Mouse (Mus musculus) intestine, embryonic 14.5 days (tissue): ENCODE results near the gene Fry. TPM values are rescaled to one million over a fixed set of nuclear protein-coding genes. Genes with fewer than 3 reads are reported as not detected.
A peak's percentile ranks its signal among the peaks of the same experiment; 100 is the strongest.

Experiments
- ATAC-seq: fragments of 200-750 bp; cut with Nextera tagmentation; replicated peaks from 2 replicates; pipeline ENCODE4 v1.8.0; 2017; ENCODE audit warnings: low read depth, moderate number of reproducible peaks, moderate TSS enrichment, moderate library complexity; ENCODE audit not compliant: low FRiP score, low TSS enrichment
- DNase-seq: peaks from one replicate; pipeline ENCODE4 v3.0.0-alpha.2; 2018; ENCODE audit warnings: low spot score
- H3K27ac ChIP-seq: fragments of 300-500 bp; sonication (generic); 2 replicates; pipeline ENCODE4 v1.5.1; 2014; ENCODE audit warnings: low read depth, mild to moderate bottlenecking, control low read depth
- H3K27me3 ChIP-seq: fragments of 300-500 bp; sonication (generic); replicated peaks from 2 replicates; pipeline ENCODE4 v1.6.1; 2014; ENCODE audit warnings: low read length, control low read depth; ENCODE audit not compliant: control insufficient read depth, insufficient read depth
- H3K36me3 ChIP-seq: fragments of 300-500 bp; sonication (generic); 2 replicates; pipeline ENCODE4 v1.6.1; 2014; ENCODE audit warnings: low read length, control low read depth; ENCODE audit not compliant: control insufficient read depth, insufficient read depth
- H3K4me1 ChIP-seq: fragments of 300-500 bp; sonication (generic); replicated peaks from 2 replicates; pipeline ENCODE4 v1.6.1; 2014; ENCODE audit warnings: low read length, control low read depth, mixed read lengths; ENCODE audit not compliant: control insufficient read depth, insufficient read depth
- H3K4me2 ChIP-seq: fragments of 300-500 bp; sonication (generic); 2 replicates; pipeline ENCODE4 v1.6.1; 2014; ENCODE audit warnings: low read length
- H3K4me3 ChIP-seq: fragments of 300-500 bp; sonication (generic); 2 replicates; pipeline ENCODE4 v1.5.1; 2014; ENCODE audit warnings: low read depth, low read length, control low read depth, mixed read lengths
- H3K9ac ChIP-seq: fragments of 300-500 bp; sonication (generic); 2 replicates; pipeline ENCODE4 v1.6.1; 2014; ENCODE audit warnings: mild to moderate bottlenecking, low read length
- H3K9me3 ChIP-seq: fragments of 300-500 bp; sonication (generic); 2 replicates; pipeline ENCODE4 v1.6.1; 2016; ENCODE audit warnings: low read length, control low read depth; ENCODE audit not compliant: control insufficient read depth
- WGBS: fragments of 180-500 bp; shearing (Covaris S2); extraction: QIAGEN DNeasy Blood & Tissue Kit; methylation state at CpG from one replicate; pipeline ENCODE4 v1.1.7; 2014; 5-methylcytosine and 5-hydroxymethylcytosine counted together
- polyA plus RNA-seq: library from polyadenylated mRNA; unstranded; fragments of >200 nt; fragmentation: Nextera tagmentation; extraction: Ambion mirVana; gene quantifications from 2 replicates; pipeline ENCODE4 v1.2.1, GENCODE M21; 2014

Gene Fry
- polyA plus RNA-seq, 1 experiment from 2014 or later: 11.6 TPM

- no peak for DNase-seq
- Histone ChIP-seq H3K4me1 (peaks cover 8% of the 10 kb centered on the region; the same call in 1 of the 2 replicates), H3K9me3 (no peaks in the 10 kb centered on the region), H3K4me2 (no peak overlapping the region), H3K36me3 (0 out of 2 replicates have a peak, but pooled peaks cover 11% of the 10 kb centered on the region), H3K9ac (no peak overlapping the region), H3K27ac (no peak overlapping the region), H3K4me3 (no peak overlapping the region), H3K27me3 (no peaks in the 10 kb centered on the region)
- 83% methylated on average over 2 of the region's 2 CpGs for WGBS
- ATAC-seq: no peak
Measured at GRCm38 (mm10) chr5:150525239-150525638, 406.8 kb downstream of the Fry start.

GRCm38 (mm10) chr5:150541302-150541701 lies 422.9 kb downstream of the Fry start:
- no peaks in the 10 kb centered on the region for H3K4me1 ChIP-seq
- H3K4me2 ChIP-seq: no peak overlapping the region
- no peak overlapping the region for H3K4me3 ChIP-seq
- 100% methylated on average over 1 of the region's 1 CpGs for WGBS
- no peak for ATAC-seq
- H3K27ac ChIP-seq: no peak overlapping the region
- H3K27me3 ChIP-seq: no peaks in the 10 kb centered on the region
- H3K36me3 ChIP-seq: peaks cover 41% of the 10 kb centered on the region
- no peaks in the 10 kb centered on the region for H3K9me3 ChIP-seq
- H3K9ac ChIP-seq: no peak overlapping the region
- no peak for DNase-seq

- peaks cover 25% of the 10 kb centered on the region for H3K36me3 ChIP-seq
- H3K27me3 ChIP-seq: no peaks in the 10 kb centered on the region
- no peak overlapping the region for H3K27ac ChIP-seq
- WGBS: 81% methylated on average over 2 of the region's 2 CpGs
- DNase-seq (peak; percentile 15), ATAC-seq (no peak)
- H3K4me1 ChIP-seq: no peaks in the 10 kb centered on the region
- H3K4me3 ChIP-seq: no peak overlapping the region
- no peak overlapping the region for H3K9ac ChIP-seq
- H3K9me3 ChIP-seq: no peaks in the 10 kb centered on the region
- H3K4me2 ChIP-seq: no peak overlapping the region
Measured at GRCm38 (mm10) chr5:150543184-150543583, 424.7 kb downstream of the Fry start.

Other genes with a start within 250 kb of the Fry start
- 0.35 and 0.70 TPM in 2 replicates for gene Rxfp2, start 100.0 kb upstream of the Fry start, polyA plus RNA-seq